Mouse (Mus musculus): ENCODE measurements around the gene Ap5m1.
"Not testable (repeated sequence)": the region's sequence is repeated elsewhere in the genome, so short reads cannot be mapped to it uniquely, and the experiment has no call there.

Ap5m1 gene

DNA sequence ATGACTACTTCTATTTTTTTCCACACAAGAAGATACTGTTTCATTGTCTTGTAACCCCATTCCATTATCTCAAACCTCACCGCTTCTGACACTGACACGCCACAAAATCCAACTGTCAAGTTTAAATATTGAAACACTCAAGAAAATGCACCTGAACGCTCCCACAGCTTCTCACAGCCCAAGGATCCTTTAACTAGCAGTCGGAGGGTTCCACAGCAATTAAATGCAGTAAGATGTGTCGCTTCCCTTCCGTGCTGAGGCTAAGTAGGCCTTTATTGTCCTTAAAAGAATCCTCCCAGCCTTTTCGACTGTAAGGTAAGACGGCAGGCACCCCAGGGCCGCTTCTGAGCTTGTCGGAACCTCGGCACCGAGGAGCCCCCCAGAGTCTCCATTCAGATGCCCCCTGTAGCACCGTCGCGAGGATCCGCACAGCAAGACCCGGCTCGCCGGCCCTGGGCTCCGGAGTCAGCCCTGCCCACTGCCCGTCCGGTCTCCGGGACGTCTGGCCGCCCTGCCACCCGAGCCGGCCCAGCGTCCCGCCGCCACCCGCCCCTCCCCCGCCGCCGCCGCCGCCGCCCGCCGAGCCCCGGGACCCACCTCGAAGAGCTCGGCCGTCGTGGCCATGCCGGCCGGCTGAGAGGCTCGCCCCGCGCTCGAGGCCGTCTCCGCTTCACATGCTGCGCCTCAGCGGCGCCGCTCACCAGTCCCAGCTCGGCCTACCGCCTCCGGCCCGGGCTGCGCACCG is at the start of gene Ap5m1:
Ap5m1 (plus strand) TSS at position 569 of the 745 bp plus-strand sequence.
- peak; percentile 41 to 55 for DNase-seq (ENCODE audit: low spot score in 2 of 2)

DNA sequence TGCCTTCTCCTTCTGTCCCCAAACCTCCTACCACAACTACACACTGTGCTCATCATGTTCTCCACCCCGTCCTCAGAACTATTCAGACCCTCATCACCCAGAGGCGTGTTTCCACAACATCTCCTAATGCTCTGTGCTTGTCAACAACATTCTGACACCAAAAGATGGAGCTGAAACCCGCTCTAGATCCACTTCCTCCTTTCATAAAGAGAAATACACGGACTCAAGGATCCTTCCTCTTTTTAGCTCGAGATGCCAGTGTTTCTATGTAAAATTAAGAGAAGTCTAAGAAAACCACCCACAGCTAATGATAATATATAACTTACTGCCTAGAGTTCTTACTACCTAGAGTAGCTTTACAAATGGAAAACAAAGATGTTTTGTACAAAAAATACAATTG is 46.1 kb upstream of the Ap5m1 start:
- DNase-seq (ENCODE audit: low spot score in 2 of 2), result no peak

DNA sequence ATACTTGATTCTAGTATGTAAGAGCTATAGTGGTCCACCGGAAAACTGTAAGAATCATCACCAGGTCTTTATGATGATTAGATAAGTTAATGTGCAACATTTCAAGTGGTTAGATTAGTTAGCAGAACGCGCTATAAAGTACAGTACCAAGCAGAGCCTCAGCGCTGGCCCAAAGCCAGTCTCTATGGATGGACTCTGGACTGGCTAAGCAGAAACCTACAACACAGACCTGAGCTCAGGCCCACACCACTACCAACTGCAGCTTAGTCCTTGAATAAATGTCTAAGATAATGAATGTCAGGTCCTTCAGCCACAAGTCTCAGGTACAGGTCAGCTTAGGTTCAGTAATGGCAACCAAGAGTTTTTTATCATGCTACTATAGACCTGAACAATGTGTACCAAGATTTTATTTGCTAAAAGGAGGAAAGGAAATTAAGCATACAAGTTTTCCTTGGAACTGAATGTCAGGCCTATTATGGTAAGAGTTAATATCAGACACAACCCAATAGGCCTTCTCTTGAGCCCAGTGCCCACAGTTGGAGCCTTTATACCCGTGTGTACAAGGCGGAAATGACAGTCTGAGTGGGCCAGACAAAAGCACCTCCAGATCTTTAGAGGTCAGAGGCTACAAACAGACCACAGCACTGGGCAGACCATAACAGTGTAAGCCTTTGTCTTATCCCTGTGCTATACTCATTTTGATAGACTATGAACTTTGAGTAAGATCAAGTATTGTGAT is 38.7 kb upstream of the Ap5m1 start:
- no peak for DNase-seq (ENCODE audit: low spot score in 2 of 2)

DNA sequence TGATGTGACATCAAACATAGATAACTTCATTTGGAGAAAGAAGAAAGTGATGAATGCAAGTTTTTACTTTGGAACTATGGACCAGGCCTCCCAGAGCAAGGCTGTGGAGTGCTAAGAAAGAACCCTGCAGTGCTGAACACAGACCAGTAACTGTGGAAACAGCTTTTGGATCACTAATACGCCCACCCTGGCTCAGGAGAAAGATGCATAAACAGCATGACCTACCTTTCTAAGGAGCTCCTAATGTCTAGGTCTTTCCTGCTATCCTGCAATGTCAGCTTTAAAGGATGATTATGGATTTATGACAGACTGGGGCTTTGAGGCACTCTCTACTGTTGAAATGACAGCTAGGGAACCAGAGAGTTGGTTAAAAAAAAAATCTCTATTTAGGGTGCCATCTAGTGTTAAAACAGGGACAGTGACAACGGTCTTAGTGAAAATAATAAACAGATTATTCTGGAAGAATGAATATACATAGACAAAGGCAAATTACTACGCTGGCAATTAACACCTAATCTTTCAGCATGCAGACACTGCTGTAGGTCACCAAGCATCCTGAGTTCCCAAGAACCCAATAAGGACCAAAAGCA is 38.0 kb upstream of the Ap5m1 start:
- no peak for DNase-seq (ENCODE audit: low spot score in 2 of 2)

DNA sequence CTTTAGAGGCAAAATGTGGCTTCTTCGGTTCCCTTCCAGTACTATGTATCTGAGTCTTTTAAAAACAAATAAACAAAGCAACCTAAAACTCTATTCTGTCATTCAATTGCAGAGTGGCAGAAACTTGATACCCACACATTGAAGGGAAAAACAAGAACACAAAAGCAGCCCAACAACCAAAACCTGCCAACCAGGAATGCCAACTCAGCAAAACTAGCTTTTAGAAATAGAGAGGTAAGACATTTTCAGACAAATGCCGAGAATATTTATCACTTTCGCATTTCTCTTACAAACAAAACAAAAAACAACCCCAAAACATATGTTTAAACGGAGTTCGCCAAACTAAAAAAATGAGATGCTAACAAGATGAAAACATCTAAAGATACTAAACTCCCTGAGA is 36.9 kb upstream of the Ap5m1 start:
- DNase-seq (ENCODE audit: low spot score in 2 of 2), result no peak

DNA sequence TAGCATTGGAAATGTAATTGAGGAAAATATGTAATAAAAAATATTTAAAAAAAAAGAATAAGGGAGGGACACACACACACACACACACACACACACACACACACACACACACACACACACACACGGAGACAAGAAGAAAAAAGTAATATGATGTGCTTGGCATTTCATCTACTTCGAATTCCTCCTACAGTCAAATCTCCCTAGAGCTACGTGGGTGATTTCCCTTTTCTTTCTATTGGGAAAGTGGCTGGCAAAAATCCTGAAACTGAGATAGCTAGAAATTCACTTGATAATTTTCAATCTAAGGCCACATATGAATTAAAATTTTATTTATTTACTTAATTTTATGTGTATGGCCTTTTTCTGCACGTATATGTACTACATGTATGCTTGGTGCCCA is 20.3 kb upstream of the Ap5m1 start:
- DNase-seq (ENCODE audit: low spot score in 2 of 2), result no peak

DNA sequence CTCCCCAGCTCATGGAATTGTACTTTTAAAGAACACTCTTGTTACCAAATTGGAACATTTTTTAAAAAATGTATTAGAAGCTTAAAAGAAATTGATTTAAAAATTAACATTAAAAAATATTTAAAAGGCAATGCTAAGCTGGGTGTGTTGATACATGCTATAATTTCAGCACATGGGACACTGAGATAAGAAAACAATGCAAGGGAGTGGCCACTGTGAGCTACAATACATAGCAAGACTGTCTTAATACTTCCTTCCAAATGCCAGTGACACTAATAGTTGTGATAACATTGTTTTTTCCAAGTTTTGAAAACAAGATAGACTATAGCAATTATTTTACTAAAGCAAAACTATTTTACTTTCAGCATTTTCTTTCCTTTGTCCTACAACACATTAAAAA is 16.4 kb upstream of the Ap5m1 start:
- no peak for DNase-seq (ENCODE audit: low spot score in 2 of 2)

DNA sequence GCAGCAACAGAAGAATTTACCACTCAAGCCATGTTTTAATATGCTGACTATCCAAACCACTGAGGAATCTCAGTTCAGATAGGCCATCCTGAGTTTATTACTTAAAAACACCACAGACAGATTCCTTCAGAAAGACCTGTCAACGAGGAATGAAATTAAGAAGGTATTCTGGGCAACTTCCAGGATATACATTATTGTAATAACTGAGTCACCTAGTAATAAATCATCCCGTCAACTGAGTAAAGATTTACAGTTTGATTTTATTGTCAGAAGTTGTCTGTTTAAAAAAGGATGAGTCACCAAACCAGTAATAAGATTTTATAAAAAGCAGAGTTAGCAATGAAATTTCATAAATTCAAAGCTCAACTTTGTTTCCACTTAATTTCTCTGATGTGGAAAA is 2.1 kb upstream of the Ap5m1 start:
- DNase-seq (ENCODE audit: low spot score in 2 of 2), result no peak

DNA sequence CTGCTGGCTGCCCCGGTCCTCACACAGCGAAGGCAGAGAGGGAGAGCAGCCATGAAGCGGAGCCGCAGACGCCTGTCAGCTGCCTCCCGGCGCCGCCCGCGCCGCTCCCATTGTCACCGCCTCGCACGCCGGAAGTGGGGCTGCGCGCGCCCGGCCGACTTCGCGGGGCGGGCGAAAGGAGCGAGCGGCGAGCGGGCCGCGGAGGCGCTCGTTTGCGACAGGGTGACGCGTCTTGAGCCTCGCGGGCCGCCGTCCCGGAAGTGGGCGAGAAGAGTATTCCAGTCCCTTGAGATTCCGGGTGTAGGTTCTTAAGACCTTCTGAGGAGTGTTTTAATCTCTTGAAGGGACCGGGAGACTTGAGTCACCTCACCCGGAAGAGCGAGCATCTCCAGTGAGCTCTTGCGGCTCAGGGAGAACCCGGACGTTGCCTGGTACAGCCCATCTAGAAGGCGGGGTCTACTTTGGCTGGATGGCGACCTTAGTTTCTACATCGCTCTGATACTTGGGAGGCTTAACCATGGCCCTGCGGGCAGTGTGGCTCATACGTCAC is 452 bp downstream of the Ap5m1 start, which contains the start of gene Exoc5:
Exoc5 (minus strand) TSS at position 380 of the 550 bp plus-strand sequence.
- DNase-seq (ENCODE audit: low spot score in 2 of 2), result peak; percentile 92 to 96

DNA sequence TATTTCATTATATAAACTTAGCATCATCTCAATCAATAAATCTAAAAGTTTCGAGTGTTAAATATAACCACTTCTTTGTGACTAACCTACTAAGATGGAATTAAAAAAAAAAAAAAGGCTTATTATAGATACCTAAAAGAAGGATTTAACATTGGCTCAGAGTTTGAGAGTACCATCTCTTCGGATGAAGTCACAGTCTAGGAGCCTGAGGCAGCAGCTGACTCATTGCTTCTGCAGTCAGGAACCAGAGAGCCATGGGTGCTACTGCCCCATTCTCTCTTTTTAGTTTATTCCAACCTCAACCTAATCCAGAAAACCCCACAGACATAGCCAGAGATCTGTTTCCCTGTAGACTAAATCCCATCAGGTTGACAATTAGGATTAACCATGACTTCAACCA is 6.9 kb downstream of the Ap5m1 start:
- no peak for DNase-seq (ENCODE audit: low spot score in 2 of 2)

DNA sequence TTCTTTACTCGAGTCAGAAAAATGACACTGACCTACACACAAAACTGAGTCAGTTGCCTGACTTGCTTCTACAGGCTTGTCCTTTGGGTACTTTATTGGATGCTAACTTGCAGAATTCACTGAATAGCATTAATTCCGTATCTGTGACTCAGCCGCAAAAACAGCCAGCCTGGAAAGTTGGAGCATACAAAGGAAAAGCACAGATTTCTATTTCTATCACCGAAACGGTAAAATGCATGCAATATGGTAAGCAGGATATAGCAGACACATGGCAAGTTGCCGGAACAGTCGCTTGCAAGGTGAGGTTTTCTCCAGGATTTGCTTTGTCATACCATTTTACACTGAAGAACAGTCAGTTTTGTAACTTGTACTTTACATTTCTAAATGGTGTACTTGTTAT is 8.0 kb downstream of the Ap5m1 start:
- DNase-seq (ENCODE audit: low spot score in 2 of 2), result no peak

DNA sequence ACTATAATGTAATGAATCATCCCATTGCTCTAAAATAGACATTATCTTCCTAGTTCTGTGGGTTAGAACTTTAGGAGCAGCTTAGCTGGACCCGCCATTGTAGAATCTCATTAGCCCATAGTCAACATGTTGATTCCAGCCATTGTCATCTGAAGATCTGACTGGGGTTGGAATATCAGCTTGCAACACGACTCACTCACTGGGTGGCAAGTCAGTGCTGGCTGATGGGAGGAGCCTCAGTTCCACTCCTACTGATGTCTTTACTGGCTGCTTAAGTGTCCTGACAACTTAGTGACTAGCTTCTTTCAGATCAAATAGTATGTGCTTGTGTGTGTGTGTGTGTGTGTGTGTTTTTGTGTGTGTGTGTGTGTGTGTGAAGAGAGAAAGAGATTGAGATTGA is 8.5 kb downstream of the Ap5m1 start:
- DNase-seq (ENCODE audit: low spot score in 2 of 2), result no peak

DNA sequence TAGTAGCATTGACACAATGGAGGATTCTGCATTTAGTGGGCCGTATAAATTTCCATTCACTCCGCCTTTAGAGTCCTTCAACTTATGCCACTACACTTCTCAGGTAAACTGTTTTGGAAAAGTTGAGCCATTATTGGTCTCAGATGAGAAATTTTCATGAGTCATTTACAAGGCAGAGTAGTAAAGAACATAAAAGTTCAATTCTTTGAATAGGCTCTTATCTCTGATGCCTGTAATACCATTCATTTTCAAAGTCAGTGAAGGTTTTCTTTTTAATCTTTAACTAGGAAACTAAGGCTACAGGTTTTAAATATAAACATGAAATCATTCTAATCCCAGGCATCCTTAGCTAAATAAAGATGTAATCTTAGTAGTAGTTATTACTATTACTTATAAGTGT is 12.9 kb downstream of the Ap5m1 start:
- DNase-seq (ENCODE audit: low spot score in 2 of 2), result no peak

DNA sequence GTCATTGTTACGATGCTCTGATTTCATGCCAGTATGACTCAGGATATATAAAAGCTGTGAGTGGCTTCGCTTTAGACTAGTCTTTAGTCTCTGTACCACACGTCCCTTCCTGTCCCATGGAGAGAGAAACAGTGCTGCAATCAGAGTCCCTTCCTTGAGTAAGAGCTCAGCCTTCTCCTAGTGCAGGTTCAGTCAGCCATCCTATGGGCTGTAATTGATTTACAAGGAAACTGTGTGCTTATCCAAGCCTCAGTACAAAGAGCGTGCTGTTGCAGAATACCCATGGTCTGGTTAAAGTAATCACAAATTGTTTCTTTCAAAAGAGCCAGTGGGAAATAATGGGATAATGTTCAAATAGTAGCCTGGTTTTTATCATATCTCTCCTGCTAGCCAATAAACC is 20.6 kb downstream of the Ap5m1 start:
- no peak for DNase-seq (ENCODE audit: low spot score in 2 of 2)

DNA sequence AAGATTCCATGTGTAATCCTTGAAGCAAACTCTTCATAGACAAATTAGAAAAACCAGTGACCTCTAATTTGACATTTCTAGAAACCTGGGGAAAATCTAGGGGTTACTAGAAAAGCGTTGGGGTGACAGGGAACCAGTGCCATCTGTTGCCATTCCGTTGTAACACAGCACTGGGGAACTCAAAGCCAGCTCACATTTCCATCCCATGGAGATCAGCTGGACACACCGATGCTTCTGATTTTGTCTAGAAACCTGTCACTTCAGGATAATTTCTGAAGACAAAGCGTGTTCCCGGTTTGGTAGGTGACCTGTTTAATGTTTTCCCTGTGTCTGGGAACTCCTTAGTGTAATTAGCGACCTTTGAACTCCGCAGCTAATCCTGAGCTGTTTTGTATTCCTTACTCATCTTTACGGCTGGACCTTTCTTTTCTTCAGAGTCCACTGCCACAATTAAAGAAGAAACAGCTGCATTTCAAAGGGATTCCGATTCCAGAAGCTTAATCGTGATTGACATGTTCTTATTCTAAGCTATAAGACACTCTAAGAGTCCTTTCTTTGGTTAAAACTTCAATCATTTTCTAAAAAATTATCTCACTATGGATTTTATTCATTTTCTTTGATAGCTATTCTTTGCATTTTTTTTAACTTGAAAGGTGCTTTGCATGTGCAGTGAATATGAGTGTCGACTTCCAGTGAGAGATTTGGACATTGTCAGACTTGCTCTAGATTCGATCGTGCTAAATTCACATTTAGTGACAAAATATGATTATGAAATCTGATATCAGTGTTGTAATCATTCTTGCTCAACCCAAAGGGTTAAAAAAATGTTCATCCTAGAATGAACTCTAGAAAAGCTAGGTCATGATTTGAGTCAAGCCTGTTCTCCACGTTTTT is 22.5 kb downstream of the Ap5m1 start:
- no peak for DNase-seq (ENCODE audit: low spot score in 2 of 2)

DNA sequence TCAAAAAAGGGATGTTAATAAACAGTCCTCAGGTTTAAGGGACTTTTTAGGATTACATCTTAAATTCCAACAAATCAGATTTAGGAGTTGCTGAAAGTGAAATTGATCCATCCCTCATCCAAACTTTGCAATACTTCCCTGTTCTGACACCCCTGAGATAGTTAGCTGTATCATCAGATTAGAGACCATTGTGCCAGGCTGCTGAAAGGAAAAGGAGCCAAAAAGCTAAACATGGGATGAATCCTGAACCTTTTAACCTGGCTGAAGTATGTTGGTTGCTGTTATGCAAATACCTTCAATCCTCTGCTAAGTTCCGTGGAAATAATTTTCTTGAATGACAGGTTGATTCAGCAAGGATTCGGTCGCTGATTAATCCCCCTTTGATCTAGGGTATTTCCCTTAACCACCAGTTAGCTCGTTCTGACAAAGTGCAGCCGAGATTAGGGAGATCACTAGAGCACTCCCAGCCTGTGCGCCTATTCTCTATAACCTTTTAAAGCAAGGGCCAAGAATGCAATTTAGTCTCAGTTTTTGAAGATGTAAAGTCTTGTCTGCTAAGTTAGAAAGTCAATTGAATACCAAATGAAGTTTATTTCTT is 23.7 kb downstream of the Ap5m1 start:
- DNase-seq (ENCODE audit: low spot score in 2 of 2), result no peak

DNA sequence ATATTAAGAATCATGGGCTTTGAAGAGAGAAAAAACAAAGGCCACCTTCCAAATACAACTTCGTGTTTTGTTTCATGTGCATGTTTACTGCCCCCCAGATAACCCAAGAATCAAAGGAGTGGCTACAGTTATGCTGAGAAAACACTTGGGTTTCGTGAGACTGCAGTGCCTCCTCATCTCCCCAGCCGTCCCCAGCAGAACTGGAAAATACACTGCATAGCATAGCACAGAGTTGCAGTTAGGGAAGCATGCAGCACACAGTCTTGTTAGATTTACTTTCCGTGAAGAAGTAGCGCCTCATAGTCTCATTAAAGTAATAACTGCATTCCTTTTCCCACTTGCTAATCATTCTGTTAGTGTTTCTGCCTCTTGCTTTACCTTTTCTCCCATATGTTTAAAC is 24.2 kb downstream of the Ap5m1 start:
- DNase-seq (ENCODE audit: low spot score in 2 of 2), result no peak

DNA sequence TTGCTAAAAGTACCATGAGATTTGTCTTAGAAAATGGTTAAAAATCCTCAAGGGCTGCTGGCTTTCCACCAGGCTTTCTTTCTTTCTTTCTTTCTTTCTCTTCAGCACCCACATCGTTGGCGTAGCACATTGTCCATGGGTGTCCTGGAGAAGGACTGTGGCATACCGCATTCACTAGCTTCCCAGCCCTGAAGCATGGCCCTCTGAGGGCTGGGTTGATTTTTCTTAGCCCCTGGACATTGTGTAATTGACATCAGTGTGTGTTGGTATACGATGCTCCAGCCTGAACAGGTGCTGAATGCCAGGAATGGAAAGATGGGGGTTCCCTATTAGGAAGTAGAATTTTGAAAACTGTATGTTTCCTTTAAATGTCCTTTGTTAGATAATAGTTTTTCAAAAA is 25.4 kb downstream of the Ap5m1 start:
- DNase-seq (ENCODE audit: low spot score in 2 of 2), result no peak

DNA sequence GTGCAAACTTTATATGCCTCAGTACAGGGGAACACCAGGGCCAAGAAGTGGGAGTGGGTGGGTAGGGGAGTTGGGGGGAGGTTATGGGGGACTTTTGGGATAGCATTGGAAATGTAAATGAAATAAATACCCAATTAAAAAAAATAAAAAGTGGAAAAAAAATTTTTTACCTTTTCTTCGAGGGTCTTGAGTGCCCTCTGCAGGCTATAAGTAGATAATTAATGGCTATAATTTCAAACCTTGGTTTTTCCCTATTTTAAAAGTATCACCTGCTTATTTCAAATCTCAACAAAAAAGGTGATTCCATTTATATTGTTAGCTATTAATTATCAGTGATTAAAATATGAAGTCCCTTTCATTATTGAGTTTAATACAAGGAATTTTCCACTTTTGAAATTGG is 25.9 kb downstream of the Ap5m1 start:
- not testable (repeated sequence) for DNase-seq (ENCODE audit: low spot score in 2 of 2)

DNA sequence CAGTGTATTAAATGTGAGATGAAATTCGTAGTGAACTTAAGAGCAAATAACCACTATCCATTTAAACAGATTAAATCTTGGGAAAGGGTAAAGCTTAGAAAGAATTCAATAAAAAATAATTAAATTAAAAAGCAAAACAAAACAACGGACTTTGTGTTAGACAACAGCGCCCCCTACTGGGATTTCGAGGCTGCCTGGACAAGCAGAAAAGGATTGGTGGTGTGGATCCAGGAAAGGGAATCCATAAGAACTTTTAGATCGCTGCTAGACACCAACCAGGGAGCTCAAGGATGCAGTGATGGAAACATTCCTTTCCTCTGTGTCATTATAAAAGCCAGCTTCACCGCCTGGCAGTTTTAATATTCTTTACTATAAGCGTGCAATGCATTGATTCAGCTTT is 52.5 kb downstream of the Ap5m1 start:
- DNase-seq (ENCODE audit: low spot score in 2 of 2), result peak; percentile 25 to 72

DNA sequence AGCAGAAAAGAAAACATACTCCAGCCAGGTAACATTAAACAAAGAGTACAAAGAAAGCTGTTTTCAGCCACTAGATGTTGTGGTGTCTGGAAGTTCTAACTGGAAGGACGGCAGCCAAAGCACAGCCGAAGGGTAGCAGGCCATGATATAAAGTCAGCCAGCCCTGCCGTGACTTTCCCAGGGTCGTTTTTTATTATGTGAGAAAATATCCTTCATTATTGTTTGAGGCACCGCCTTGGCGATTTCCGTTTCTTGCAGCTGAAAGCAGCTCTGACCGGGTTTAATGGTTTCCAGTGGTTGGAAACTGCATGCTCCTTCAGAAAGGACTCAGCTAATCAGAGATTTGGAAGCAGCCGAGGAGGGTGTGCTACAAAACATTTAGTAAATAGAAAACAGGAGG is 55.8 kb downstream of the Ap5m1 start:
- no peak for DNase-seq (ENCODE audit: low spot score in 2 of 2)

Measured in thymus, postnatal 10 days (tissue).